Mouse (Mus musculus) midbrain, embryonic 13.5 days (tissue): ENCODE data around the gene Casp3. TPM values are rescaled to one million over a fixed set of nuclear protein-coding genes. Genes with fewer than 3 reads are reported as not detected.

ENCODE experiments used
- polyA plus RNA-seq: library from polyadenylated mRNA; unstranded; fragments of >200 nt; fragmentation: Nextera tagmentation; extraction: Ambion mirVana; gene quantifications from 2 replicates; pipeline ENCODE4 v1.2.1, GENCODE M21; 2015

The Casp3 gene
- polyA plus RNA-seq, 1 experiment from 2014 or later: 204 TPM

Other genes starting within 250 kb of the Casp3 start
- 10.9 and 11.2 TPM in 2 replicates for gene Acsl1, start 146.3 kb upstream of the Casp3 start, polyA plus RNA-seq
- gene Cenpu, start 65.3 kb upstream of the Casp3 start, polyA plus RNA-seq: 13.6 and 13.8 TPM in 2 replicates
- gene Primpol, start 79 bp upstream of the Casp3 start, polyA plus RNA-seq: 9.2 and 9.3 TPM in 2 replicates
- 8.1 and 9.8 TPM in 2 replicates for gene Irf2, start 122.4 kb downstream of the Casp3 start, polyA plus RNA-seq